Mouse (Mus musculus) liver, postnatal 0 days (tissue): ENCODE data around the gene Igflr1.

Source experiments
- CTCF ChIP-seq: sonication (generic); IDR thresholded peaks from 2 replicates; pipeline ENCODE4 v1.5.1; 2016; ENCODE audit warnings: antibody characterized with exemption, low read depth
- EP300 ChIP-seq: IDR thresholded peaks from 2 replicates; pipeline ENCODE4 v1.6.1; 2016; ENCODE audit warnings: antibody characterized with exemption, low read depth, mild to moderate bottlenecking

GRCm38 (mm10) chr7:30524487-30524886 lies 40.7 kb upstream of the Igflr1 start:
- TF ChIP-seq EP300 = no peak
- no peak for TF ChIP-seq CTCF
